Mouse (Mus musculus): ENCODE results near the gene Cabp4.

DNA sequence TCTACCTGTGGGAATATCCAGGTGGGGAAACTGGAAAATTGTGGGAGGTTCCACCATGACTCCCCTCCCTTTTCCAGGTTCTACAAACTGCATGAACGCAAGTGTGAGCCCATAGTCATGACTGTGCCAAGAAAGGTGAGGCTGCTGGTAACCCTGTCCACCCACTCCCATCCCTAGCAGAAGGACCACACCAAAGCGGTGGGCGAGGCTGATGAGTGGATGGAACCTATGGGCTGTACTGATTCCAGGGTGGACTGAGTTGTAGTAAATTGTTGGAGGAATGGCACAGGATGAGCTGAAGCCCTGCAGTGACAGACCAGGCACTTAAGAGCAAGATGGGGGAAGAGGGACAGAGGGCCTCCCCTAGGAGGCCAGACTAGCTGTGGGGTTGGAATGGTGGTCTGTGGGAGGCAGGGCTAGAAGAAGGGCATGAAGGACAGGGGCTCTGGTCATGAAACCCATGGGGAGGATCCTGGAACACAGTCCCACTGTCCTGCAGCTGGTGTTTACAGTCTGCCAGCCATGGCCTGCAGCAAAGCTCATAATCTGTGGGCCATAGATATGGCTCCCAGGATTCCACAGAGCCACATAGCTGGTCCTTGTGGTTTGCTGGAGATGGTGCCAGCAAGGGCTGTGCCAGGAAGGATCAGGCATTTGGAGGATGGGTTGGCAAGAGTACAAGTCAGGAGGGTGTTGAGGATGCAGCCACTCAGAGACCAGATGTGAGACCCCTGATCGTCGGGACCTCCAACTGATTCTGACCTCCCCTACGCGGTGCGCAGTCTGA lies 8.8 kb upstream of the Cabp4 start:
- TF ChIP-seq GATA1 (IDR thresholded peaks at IDR 0.05; ENCODE audit: borderline replicate concordance, low read length) (no peak), FLI1 (IDR thresholded peaks at IDR 0.05; ENCODE audit: low read length) (no peak)
